Mouse (Mus musculus) brown adipose tissue, adult 24 weeks (tissue): Measurements from ENCODE around the gene Prepl. TPM values are rescaled to one million over a fixed set of nuclear protein-coding genes. Genes with fewer than 3 reads are reported as not detected.
A peak's percentile ranks its signal among the peaks of the same experiment; 100 is the strongest.

Experiments used
- H3K27ac ChIP-seq: fragments of 200-500 bp; replicated peaks from 2 replicates; pipeline ENCODE4 v1.5.1; 2012; ENCODE audit warnings: low read depth, mild to moderate bottlenecking, low read length
- H3K4me1 ChIP-seq: fragments of 200-500 bp; 2 replicates; pipeline ENCODE4 v1.6.1; 2012; ENCODE audit warnings: low read length, mixed read lengths; ENCODE audit not compliant: control insufficient read depth, insufficient read depth, insufficient read length
- H3K4me3 ChIP-seq: fragments of 200-500 bp; 2 replicates; pipeline ENCODE4 v1.5.1; 2012; ENCODE audit warnings: low read depth, mild to moderate bottlenecking, low read length, moderate library complexity; ENCODE audit not compliant: insufficient read depth
- polyA plus RNA-seq: library from polyadenylated mRNA; stranded (reverse); fragments of >200 nt; gene quantifications from 2 replicates; pipeline ENCODE4 v1.2.4, GENCODE M21; 2012; ENCODE audit not compliant: missing spikeins, insufficient read depth, insufficient read length

The Prepl gene
- polyA plus RNA-seq: 14.8 and 19.0 TPM in 2 replicates

DNA sequence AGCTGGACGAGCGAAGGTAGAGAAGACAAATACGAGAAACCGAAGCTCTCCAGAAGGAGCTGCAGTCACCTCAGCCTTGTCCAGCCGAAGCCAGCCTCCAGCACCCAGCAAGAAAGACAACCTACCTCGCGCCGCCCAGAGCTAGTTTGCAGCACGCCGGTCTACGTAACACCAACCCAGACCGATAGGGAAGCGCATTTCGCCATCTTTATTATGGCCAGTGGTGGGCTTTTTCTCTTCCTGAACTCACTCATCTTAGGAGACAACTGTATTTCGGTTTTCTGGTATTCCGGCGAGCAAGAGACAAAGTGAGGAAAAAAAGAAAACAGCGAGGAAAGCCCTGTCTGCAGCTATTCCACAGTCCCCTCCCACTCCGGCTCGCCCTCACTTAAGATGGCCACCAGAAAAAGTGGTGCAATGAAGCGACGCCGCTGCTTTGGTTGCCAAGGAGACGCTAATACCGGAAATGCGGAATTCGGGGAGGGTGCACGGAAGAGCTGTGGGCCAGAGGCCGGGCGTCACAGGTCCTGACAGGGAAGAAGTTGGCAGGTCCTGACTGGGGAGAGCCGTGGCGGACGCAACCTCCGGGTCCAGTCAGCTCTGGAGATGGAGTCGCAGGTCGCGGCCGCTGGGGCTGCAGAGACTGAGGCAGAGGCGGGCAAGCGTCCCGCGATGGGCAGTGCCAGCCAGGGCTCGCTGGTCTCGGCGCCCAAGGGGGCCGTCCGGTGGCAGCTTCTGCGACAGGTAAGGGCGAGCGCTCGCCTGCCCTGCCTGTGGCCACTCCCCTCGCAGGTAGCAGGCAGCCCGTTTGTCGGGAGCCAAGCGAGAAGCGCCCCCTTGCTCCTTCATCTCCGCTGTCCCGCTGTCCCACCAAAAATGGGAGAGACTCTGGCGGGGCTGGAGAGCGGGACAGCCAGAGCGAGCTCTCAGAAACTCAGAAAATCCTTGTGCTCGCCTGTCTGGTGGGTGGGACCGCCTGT is at the start of gene Prepl, which contains the start of gene Camkmt:
TSS of gene Prepl (minus strand) at position 122 of the 980 bp plus-strand sequence.
TSS of gene Camkmt (plus strand) at position 433 of the 980 bp plus-strand sequence.
- Histone ChIP-seq H3K27ac (peak within 1 kb of the TSS; percentile 92), H3K4me1 (no peaks in the 10 kb centered on the region), H3K4me3 (peak within 1 kb of the TSS; percentile 84)

DNA sequence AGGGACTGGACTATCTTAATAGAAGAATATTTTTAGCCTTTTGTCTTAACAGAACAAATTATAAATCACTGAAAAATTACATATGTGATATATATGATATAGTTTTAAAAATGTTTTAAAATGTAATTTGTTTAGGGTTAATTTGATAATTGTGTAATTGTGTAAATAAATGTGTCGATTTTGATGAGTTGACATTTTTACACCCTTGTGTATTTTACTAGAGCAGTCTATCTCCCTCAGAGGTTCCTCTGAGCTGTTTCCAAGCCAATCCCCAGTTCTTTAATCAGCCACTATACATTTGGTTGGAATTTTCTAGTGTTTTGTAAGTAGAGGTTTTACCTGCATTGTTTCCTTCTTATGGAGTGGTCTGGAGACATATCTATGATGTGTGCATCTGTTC is 48.4 kb upstream of the Prepl start:
- Histone ChIP-seq H3K4me1 (no peaks in the 10 kb centered on the region), H3K27ac (no peak overlapping the region), H3K4me3 (no peak overlapping the region)

DNA sequence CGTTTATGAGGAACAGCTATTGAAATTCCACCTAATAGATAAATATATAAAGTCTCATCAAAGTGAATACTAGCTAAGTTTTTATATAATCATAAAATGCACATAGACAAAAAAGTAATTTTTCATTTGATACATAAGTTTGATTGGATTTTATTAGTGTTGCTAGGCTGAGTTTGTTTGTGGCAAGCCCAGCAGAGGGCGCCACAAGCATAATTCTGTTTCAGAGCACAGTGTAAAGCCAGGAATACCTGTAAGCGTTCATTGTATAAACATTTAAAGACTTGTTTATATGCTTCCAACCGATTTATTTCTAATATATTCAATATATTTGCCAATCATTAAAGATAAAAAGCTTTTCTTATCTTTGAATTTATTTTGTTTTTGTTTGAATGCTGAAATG is 26.6 kb upstream of the Prepl start:
- Histone ChIP-seq H3K4me3 (no peak overlapping the region), H3K4me1 (no peaks in the 10 kb centered on the region), H3K27ac (no peak overlapping the region)

DNA sequence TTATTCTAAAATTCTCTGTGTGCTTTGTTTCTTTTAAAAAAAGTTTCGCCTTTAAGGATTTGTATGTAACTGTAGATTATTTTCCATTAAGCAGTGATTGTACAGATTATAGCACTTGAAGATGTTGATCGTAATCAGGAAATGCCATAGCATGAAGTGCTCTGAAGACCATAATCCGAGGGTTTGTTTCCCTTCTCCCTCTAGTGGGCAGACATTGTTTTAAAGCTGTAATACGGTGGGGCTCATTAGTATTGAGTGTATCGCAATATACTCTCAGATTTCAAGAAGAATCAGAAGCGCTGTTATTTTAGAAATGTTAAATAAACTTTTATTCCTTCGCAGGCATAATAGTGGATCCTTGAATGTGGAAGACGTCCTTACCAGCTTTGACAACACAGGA is 23.4 kb upstream of the Prepl start:
- no peak overlapping the region for H3K4me3 ChIP-seq
- no peaks in the 10 kb centered on the region for H3K4me1 ChIP-seq
- H3K27ac ChIP-seq: no peak overlapping the region

DNA sequence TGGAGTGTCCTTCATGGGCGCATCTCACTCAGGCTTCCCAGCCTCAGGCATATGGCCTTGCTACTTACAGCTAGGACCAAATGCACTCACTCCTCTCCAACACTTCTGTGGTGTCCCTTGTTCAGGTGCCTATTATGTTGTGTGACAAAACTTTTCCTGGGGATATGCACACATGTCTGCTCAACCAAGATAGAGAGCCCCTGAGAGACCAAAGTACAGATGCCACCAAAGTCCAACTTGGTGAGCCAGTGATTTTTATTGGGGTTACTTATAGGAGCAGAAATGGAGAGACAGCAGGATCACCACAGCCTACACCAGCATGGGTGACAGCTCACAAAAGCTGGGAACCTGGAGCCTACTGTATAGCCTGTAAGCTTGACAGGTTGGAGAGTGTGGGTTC is 20.6 kb upstream of the Prepl start:
- no peak overlapping the region for H3K4me3 ChIP-seq
- H3K4me1 ChIP-seq: no peaks in the 10 kb centered on the region
- no peak overlapping the region for H3K27ac ChIP-seq

DNA sequence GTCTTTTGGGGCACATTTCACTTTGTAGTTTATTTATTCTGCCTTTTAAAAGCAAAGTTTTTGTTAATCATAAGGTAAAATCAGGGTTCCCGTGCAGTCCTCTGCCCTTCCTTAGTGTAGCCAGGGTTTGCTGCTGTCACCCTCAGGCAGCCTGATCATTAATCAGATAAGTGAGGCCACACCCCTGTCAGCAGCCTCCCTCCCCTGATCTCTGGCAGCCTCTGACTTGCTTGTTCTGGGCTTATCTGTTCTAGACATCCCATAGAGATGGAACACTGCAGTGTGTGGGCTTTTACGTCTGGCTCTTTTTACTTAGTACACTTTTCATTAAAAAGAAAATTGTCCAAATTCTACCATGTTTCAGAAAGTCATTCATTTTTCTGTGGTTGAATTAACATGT is 13.3 kb upstream of the Prepl start:
- Histone ChIP-seq H3K4me3 (no peak overlapping the region), H3K4me1 (no peaks in the 10 kb centered on the region), H3K27ac (no peak overlapping the region)

DNA sequence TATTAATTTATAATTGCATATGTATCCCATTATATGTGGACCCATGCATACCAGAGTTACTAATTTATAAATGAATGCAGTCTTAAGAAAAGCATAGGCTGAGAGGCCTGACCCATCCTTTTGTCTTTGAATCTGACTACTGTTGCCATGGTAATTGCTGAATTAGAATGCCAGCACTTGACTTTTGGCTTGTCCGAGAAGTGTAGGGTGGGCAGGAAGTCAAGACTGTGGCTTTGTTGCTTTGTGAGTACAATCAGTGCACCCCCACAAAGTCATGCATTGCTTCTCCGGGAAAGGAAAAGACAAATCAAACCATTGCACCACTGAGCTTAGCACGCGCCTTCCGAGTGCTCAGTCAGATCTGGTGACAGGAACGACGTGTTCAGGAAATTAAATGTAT is 11.7 kb upstream of the Prepl start:
- Histone ChIP-seq H3K27ac (no peak overlapping the region), H3K4me3 (no peak overlapping the region), H3K4me1 (no peaks in the 10 kb centered on the region)

DNA sequence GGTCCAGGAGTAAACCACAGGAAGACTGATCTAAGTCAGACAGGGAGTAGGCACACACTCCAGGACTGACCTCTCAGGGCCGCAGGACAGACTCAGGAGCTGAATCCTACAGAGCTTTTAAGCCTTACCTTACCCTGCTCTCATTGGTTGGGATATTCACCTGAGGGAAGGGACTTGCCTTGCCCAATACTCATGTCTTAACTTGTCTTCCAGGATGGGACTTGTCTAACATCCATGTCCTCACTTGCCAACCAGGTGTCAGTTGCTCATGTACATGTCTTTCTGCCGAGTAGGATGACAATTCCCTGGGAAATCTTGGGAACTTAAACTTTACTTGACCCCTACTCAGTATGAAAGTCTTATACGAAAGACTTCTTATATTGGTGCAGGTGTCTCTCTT is 10.2 kb upstream of the Prepl start:
- Histone ChIP-seq H3K27ac (no peak overlapping the region), H3K4me1 (no peaks in the 10 kb centered on the region), H3K4me3 (no peak overlapping the region)

DNA sequence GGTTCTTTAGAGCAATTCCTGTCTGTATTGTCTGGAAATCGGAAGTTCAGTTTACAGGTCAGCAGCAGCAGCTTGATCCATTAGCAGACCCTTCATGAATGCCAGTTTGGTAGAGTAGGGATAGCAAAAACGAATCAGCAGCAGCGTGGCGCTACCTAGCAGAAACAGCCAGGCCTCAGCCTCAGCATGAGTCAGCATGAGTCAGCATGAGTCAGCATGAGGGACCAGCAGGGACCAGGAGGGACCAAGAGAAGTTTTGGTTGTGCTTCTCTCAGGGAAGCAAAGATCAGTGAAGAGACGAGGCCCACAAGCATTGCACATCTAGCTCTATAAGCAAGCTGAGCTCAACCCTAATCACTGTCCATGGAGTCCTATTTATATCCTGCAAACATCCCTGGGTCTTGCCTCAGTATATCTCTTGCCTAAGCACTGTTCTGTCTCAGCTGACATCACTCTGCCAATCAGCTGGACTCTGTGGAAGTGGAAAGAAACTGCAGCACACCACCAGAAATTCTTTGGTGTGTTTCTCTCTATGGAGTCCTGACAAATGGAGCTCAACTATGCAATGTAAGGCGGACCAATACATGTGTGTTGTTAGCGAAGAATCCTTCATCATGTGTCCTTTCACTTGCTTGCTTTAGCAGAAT is 8.8 kb upstream of the Prepl start:
- H3K4me1 ChIP-seq: no peaks in the 10 kb centered on the region
- no peak overlapping the region for H3K4me3 ChIP-seq
- H3K27ac ChIP-seq: no peak overlapping the region

DNA sequence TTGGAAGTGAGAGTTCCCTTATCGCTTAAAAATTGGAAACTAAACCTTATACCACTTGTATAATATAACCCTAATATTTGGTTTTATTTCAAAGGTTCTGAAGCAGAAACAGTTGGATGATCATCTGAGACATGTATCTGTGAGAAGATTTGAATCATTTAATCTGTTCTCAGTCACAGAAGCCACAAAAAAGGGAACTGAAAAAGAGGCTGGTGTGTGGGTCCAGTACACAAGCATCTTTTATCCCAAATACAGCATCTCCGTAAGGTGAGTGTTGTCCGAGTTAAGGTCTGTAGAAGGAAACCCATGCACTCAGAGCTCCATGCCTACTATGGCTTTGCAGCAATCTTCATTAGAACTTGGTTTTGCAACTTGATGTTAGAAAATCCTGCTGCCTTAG is 6.4 kb upstream of the Prepl start:
- Histone ChIP-seq H3K27ac (no peak overlapping the region), H3K4me1 (no peaks in the 10 kb centered on the region), H3K4me3 (no peak overlapping the region)

DNA sequence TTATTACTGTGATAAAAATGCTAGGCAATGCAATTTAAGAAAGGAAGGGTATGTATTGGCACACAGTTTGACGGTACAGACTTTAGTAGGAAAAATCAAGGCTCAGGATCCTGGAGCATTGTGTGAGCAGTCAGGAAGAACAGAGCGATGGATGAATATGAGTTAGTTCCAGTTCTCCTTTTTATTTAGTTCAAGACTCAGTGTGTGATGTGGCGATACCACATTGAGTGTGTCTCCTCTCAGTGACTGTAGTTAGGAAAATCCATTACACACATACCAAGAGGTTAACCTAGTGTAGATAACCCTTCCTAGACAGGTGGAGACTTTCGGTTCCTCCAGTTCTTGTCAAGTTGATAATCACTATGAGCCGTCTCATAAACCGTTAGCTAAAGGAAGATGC is 1.7 kb upstream of the Prepl start:
- Histone ChIP-seq H3K4me3 (no peak overlapping the region), H3K27ac (no peak overlapping the region), H3K4me1 (no peaks in the 10 kb centered on the region)

DNA sequence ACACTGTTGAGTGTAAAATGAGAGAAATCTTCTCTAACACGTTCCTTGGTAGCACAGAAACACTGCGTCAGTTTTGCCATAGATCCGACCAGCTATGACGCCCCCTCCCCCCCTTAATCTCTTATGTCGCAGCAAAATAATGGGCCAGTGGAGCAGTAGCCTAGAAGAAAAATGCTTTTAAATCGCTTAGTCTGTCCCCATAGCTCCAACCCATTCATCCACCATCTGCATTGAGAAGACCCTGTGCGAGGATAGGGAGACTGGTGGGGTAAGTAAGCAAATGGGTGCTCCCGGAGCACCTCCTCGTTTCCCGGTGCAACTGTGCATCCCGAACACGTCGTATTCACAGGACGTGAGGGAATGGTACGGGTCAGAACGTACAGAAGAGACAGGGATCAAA is 420 bp downstream of the Prepl start:
- peak overlapping the region; percentile 18; the same call in 1 of the 2 replicates for H3K27ac ChIP-seq
- no peaks in the 10 kb centered on the region for H3K4me1 ChIP-seq
- H3K4me3 ChIP-seq: peak overlapping the region; percentile 72

DNA sequence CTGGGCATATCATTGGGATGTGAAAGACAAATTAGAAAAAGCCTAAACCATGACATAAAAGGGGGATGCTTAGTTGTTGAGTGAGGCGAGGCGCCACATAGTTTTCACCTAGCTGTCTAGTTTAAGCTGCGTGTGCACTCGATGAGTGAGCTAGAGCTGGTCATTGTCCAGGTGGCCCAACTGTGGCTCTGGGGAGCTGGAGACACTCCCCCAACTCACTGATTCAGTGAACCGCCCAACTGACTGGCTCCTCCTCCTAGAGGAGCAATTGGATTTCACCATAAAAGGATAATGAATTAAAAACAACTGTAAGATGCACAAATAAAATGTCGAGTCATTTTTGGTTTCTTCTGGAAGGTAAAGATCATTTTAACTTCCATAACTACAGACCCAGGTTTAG is 1.0 kb downstream of the Prepl start:
- no peak overlapping the region for H3K27ac ChIP-seq
- no peaks in the 10 kb centered on the region for H3K4me1 ChIP-seq
- H3K4me3 ChIP-seq: no peak overlapping the region

DNA sequence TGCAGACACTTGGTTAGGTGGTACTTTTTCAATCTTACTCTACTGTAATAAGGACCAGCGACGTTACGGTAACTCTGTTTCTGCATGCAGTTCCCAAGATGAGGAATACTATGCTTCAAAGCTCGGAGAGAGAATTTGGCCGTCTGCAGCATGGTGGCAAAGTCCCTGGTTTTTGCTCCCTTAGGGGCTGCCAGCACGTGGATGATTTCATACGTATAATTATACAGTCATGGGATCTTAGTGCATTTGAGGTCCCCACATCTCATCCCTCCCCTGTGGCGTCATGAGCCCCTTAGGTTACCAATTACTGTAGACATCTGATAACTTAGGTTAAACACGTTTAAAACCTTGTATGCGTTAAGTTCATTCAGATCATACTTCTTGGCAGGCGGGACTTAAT is 1.6 kb downstream of the Prepl start:
- no peaks in the 10 kb centered on the region for H3K4me1 ChIP-seq
- no peak overlapping the region for H3K27ac ChIP-seq
- no peak overlapping the region for H3K4me3 ChIP-seq

DNA sequence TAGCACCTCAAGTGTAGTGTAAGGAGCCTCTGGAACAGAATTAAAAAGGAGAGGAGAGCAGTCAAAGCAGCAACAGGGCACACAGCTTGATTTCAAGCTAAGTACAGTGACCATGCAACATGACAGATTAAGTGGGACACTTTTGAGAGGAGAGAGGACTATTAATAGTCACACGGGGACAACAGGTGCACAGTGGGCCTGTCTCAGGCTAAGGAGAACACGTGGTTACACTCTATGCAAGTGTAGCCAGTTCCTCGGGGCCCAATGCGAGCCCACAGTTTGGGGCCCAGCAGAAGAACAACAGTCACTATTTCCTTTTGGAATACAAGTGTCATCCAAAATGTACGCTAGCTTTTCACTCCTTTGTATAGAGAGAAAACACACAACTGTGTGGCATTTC is 2.5 kb downstream of the Prepl start:
- Histone ChIP-seq H3K4me1 (no peaks in the 10 kb centered on the region), H3K27ac (no peak overlapping the region), H3K4me3 (no peak overlapping the region)

DNA sequence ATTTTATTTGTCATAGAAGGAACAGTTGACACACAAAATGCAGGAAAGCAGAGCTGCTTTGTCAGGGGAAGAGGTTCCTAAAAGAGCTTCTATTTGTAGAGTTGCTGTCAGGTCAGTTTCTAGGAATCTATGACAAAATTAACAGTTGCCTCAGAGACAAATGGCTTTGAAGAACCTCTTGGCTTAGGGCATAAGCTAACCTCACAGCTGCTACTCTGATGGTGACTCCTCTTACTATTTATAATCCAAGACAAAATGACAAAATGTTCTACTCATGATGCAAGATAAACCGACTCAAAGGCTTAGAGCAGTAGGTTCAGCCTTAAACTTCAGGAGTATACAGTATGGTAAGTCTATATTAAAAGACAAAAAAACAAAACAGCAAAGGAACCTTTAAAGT is 3.5 kb downstream of the Prepl start:
- Histone ChIP-seq H3K4me3 (no peak overlapping the region), H3K27ac (no peak overlapping the region), H3K4me1 (no peaks in the 10 kb centered on the region)
